ENCODE assay signal across 8 mouse cellular contexts in the genomic region with DNA sequence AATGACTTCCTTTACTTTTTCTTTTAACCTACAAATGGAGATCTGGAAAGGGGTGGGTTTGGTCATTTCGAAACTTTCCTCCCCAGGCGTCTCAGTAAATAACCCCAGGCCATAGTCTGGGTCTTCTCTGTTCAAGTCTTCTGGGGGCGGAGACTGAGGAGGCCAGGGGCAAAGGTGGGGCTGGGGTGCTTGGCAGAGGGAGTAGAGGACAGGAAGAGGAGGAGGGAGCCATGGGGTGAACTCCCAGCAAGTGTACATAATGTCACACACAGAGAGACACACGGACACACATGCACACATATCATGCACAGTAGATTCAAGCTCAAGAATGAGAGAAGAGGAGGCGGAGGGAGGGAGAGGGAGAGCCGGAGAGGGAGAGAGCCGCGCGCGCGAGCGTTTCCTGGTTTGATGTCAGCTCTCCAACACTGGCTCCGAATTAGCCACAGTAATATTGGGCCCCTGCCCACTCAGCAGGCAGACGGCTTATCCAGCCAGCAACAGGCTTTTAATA.
A peak's percentile ranks its signal among the peaks of the same experiment; 100 is the strongest.
DNase-seq lines count a peak whose midpoint lies in the region; ATAC-seq and TF ChIP-seq lines count a peak whose summit lies in the region.

No protein-coding gene starts in this region.

- TF ChIP-seq CTCF in embryonic fibroblast, embryonic 13.5 days (IDR thresholded peaks at IDR 0.05; ENCODE audit: borderline replicate concordance, insufficient read depth, low read length) = no peak
- TF ChIP-seq CTCF in liver, embryonic 14.5 days (IDR thresholded peaks at IDR 0.05; ENCODE audit: low read depth) = no peak

- H3K4me2 ChIP-seq in heart, embryonic 15.5 days = peak overlapping the region; percentile 60
- H3K4me2 ChIP-seq in kidney, embryonic 15.5 days = peak overlapping the region; percentile 57
- H3K4me2 ChIP-seq in liver, embryonic 14.5 days (ENCODE audit: low read depth) = peak overlapping the region; percentile 53
- peak overlapping the region; percentile 40 for H3K4me2 ChIP-seq in neural tube, embryonic 11.5 days (ENCODE audit: low read depth)

- TF ChIP-seq EP300 in liver, embryonic 14.5 days (IDR thresholded peaks at IDR 0.05; ENCODE audit: low read depth) = no peak

- peaks cover 23% of the 10 kb centered on the region for H3K4me1 ChIP-seq in embryonic fibroblast, embryonic 13.5 days (ENCODE audit: control insufficient read depth, insufficient read depth, low read length)
- H3K4me1 ChIP-seq in heart, embryonic 15.5 days (replicated peaks) = peaks cover 40% of the 10 kb centered on the region
- H3K4me1 ChIP-seq in kidney, embryonic 15.5 days = peaks cover 27% of the 10 kb centered on the region
- H3K4me1 ChIP-seq in liver, embryonic 14.5 days (replicated peaks; ENCODE audit: control insufficient read depth in 2 of 2, insufficient read depth in 2 of 2, low read length in 1 of 2) = peaks cover 0 to 3% of the 10 kb centered on the region in 2 experiments; a peak in 1 of 4 replicates
- 0 out of 2 replicates have a peak, but pooled peaks cover 3% of the 10 kb centered on the region for H3K4me1 ChIP-seq in neural tube, embryonic 11.5 days (ENCODE audit: control insufficient read depth, insufficient read depth, low read length)

- ATAC-seq in heart, embryonic 15.5 days (replicated peaks; ENCODE audit: insufficient number of reproducible peaks, insufficient read depth, low FRiP score, low read depth) = peak; percentile 78
- ATAC-seq in kidney, embryonic 15.5 days (replicated peaks; ENCODE audit: low FRiP score) = peak; percentile 47
- ATAC-seq in liver, embryonic 14.5 days (ENCODE audit: insufficient read depth) = no peak
- no peak for ATAC-seq in neural tube, embryonic 11.5 days (ENCODE audit: insufficient read depth, low FRiP score, low TSS enrichment)

- DNase-seq in CD4-positive helper T cell, adult 2 months (ENCODE audit: low read depth, low spot score) = peak; percentile 39
- DNase-seq in adrenal gland, postnatal 36 days = peak; percentile 33 to 54
- no peak for DNase-seq in liver, embryonic 14.5 days (ENCODE audit: low read depth in 3 of 3, low spot score in 3 of 3)
- no peak for DNase-seq in neural tube, embryonic 11.5 days (ENCODE audit: low spot score)
- peak; percentile 44 to 52 for DNase-seq in thymus, postnatal 36 days

- 5% methylated on average over 14 of the region's 14 CpGs for WGBS in heart, embryonic 15.5 days
- 3% methylated on average over 14 of the region's 14 CpGs for WGBS in kidney, embryonic 15.5 days
- 2% methylated on average over 14 of the region's 14 CpGs for WGBS in liver, embryonic 14.5 days (ENCODE audit: insufficient replicate concordance)
- WGBS in neural tube, embryonic 11.5 days = 2% methylated on average over 14 of the region's 14 CpGs

- H3K9me3 ChIP-seq in heart, embryonic 15.5 days (replicated peaks) = no peaks in the 10 kb centered on the region
- no peaks in the 10 kb centered on the region for H3K9me3 ChIP-seq in kidney, embryonic 15.5 days (replicated peaks)
- no peaks in the 10 kb centered on the region for H3K9me3 ChIP-seq in liver, embryonic 14.5 days (ENCODE audit: control insufficient read depth, low read length)
- H3K9me3 ChIP-seq in neural tube, embryonic 11.5 days (ENCODE audit: control insufficient read depth, low read length) = no peaks in the 10 kb centered on the region

- peak overlapping the region; percentile 44 for H3K27ac ChIP-seq in embryonic fibroblast, embryonic 13.5 days (ENCODE audit: insufficient read depth, low read length)
- peak overlapping the region; percentile 94 for H3K27ac ChIP-seq in heart, embryonic 15.5 days
- H3K27ac ChIP-seq in kidney, embryonic 15.5 days = no peak overlapping the region
- no peak overlapping the region for H3K27ac ChIP-seq in liver, embryonic 14.5 days
- H3K27ac ChIP-seq in neural tube, embryonic 11.5 days (ENCODE audit: low read depth, low read length) = no peak overlapping the region

- 0 out of 2 replicates have a peak, but pooled peaks have one; percentile 19 for TF ChIP-seq POLR2A in embryonic fibroblast, embryonic 13.5 days (IDR thresholded peaks at IDR 0.05; ENCODE audit: low read depth, low read length)

- H3K4me3 ChIP-seq in embryonic fibroblast, embryonic 13.5 days (ENCODE audit: insufficient read depth, low read length) = no peak overlapping the region
- H3K4me3 ChIP-seq in heart, embryonic 15.5 days = peak overlapping the region; percentile 31
- peak overlapping the region; percentile 27 for H3K4me3 ChIP-seq in kidney, embryonic 15.5 days (replicated peaks)
- H3K4me3 ChIP-seq in liver, embryonic 14.5 days (ENCODE audit: insufficient read depth in 1 of 2, low read depth in 2 of 2, low read length in 2 of 2) = peak overlapping the region in 1 of 2 experiments; percentile 4; a peak in 2 of 4 replicates
- 0 out of 2 replicates have a peak overlapping the region, but pooled peaks have one; percentile 13 for H3K4me3 ChIP-seq in neural tube, embryonic 11.5 days (ENCODE audit: low read depth, low read length)

- no peaks in the 10 kb centered on the region for H3K27me3 ChIP-seq in heart, embryonic 15.5 days
- no peaks in the 10 kb centered on the region for H3K27me3 ChIP-seq in kidney, embryonic 15.5 days
- no peaks in the 10 kb centered on the region for H3K27me3 ChIP-seq in liver, embryonic 14.5 days (ENCODE audit: control insufficient read depth, insufficient read depth, low read length)
- H3K27me3 ChIP-seq in neural tube, embryonic 11.5 days (ENCODE audit: control insufficient read depth, insufficient read depth, low read length) = no peaks in the 10 kb centered on the region

- peak overlapping the region; percentile 27; the same call in 1 of the 2 replicates for H3K9ac ChIP-seq in heart, embryonic 15.5 days
- H3K9ac ChIP-seq in kidney, embryonic 15.5 days = no peak overlapping the region
- H3K9ac ChIP-seq in liver, embryonic 14.5 days (replicated peaks) = peak overlapping the region; percentile 36; the same call in 1 of the 2 replicates
- H3K9ac ChIP-seq in neural tube, embryonic 11.5 days (ENCODE audit: low read length) = peak overlapping the region; percentile 29; the same call in 1 of the 2 replicates

- H3K36me3 ChIP-seq in heart, embryonic 15.5 days = no peaks in the 10 kb centered on the region
- H3K36me3 ChIP-seq in kidney, embryonic 15.5 days = no peaks in the 10 kb centered on the region
- H3K36me3 ChIP-seq in liver, embryonic 14.5 days (replicated peaks; ENCODE audit: control insufficient read depth, insufficient read depth, low read depth) = no peaks in the 10 kb centered on the region
- H3K36me3 ChIP-seq in neural tube, embryonic 11.5 days (ENCODE audit: control insufficient read depth, insufficient read depth, low read length) = no peaks in the 10 kb centered on the region

Comparison
In these comparisons a context has a peak if more than half of its experiments do, and no peak if none do; other contexts are left out.
1. DNase-seq: peak in CD4-positive helper T cell, adult 2 months (single experiment), adrenal gland, postnatal 36 days (2 of 2) and thymus, postnatal 36 days (2 of 2); none in liver, embryonic 14.5 days (0 of 3) and neural tube, embryonic 11.5 days (single experiment).
2. H3K27ac ChIP-seq: peak in embryonic fibroblast, embryonic 13.5 days (single experiment) and heart, embryonic 15.5 days (single experiment); none in kidney, embryonic 15.5 days (single experiment), liver, embryonic 14.5 days (single experiment) and neural tube, embryonic 11.5 days (single experiment).
3. ATAC-seq: peak in heart, embryonic 15.5 days (single experiment) and kidney, embryonic 15.5 days (single experiment); none in liver, embryonic 14.5 days (single experiment) and neural tube, embryonic 11.5 days (single experiment).
4. Peak in every context shown above with its lines, with median percentiles within 50 percentile points of each other: H3K4me2 ChIP-seq.